Mouse (Mus musculus) embryonic facial prominence, embryonic 12.5 days (tissue): ENCODE measurements around the gene Gpx5. TPM values are rescaled to one million over a fixed set of nuclear protein-coding genes. Genes with fewer than 3 reads are reported as not detected.
"Not testable (repeated sequence)": the region's sequence is repeated elsewhere in the genome, so short reads cannot be mapped to it uniquely, and the experiment has no call there.

Experiments used
- ATAC-seq: fragments of 200-750 bp; cut with Nextera tagmentation; 2 replicates; pipeline ENCODE4 v1.8.0; 2017; ENCODE audit not compliant: insufficient number of reproducible peaks, insufficient read depth, low FRiP score, low TSS enrichment
- H3K27ac ChIP-seq: fragments of 300-500 bp; sonication (generic); 2 replicates; pipeline ENCODE4 v1.5.1; 2016; ENCODE audit warnings: mild to moderate bottlenecking
- H3K27me3 ChIP-seq: fragments of 300-500 bp; sonication (generic); 2 replicates; pipeline ENCODE4 v1.6.1; 2016; ENCODE audit warnings: mild to moderate bottlenecking, moderate library complexity
- H3K36me3 ChIP-seq: fragments of 300-500 bp; sonication (generic); 2 replicates; pipeline ENCODE4 v1.6.1; 2016; ENCODE audit warnings: mild to moderate bottlenecking
- H3K4me1 ChIP-seq: fragments of 300-500 bp; sonication (generic); 2 replicates; pipeline ENCODE4 v1.6.1; 2016
- H3K4me2 ChIP-seq: fragments of 300-500 bp; sonication (generic); replicated peaks from 2 replicates; pipeline ENCODE4 v1.6.1; 2016; ENCODE audit warnings: mild to moderate bottlenecking, moderate library complexity
- H3K4me3 ChIP-seq: fragments of 300-500 bp; sonication (generic); 2 replicates; pipeline ENCODE4 v1.5.1; 2016; ENCODE audit warnings: mild to moderate bottlenecking
- H3K9ac ChIP-seq: fragments of 300-500 bp; sonication (generic); 2 replicates; pipeline ENCODE4 v1.6.1; 2016; ENCODE audit warnings: mild to moderate bottlenecking, moderate library complexity
- H3K9me3 ChIP-seq: fragments of 300-500 bp; sonication (generic); 2 replicates; pipeline ENCODE4 v1.6.1; 2016; ENCODE audit warnings: mild to moderate bottlenecking, moderate library complexity
- WGBS: fragments of 180-500 bp; shearing (Covaris S2); methylation state at CpG from one replicate; pipeline ENCODE4 v1.1.7; 2016; 5-methylcytosine and 5-hydroxymethylcytosine counted together
- polyA plus RNA-seq: library from polyadenylated mRNA; unstranded; fragments of >200 nt; fragmentation: Nextera tagmentation; extraction: Ambion mirVana; gene quantifications from 2 replicates; pipeline ENCODE4 v1.2.1, GENCODE M21; 2016

Gene Gpx5
- polyA plus RNA-seq, 1 experiment from 2014 or later, result not detected

- 84% methylated on average over 2 of the region's 2 CpGs for WGBS
Measured at GRCm38 (mm10) chr13:21246276-21246675, 46.3 kb downstream of the Gpx5 start.

GRCm38 (mm10) chr13:21244967-21245366 lies 47.6 kb downstream of the Gpx5 start:
- H3K4me1 ChIP-seq, H3K4me3 ChIP-seq, H3K4me2 ChIP-seq, H3K9me3 ChIP-seq, H3K36me3 ChIP-seq, H3K9ac ChIP-seq, H3K27ac ChIP-seq, ATAC-seq: not testable (repeated sequence)
- peaks cover 18% of the 10 kb centered on the region for H3K27me3 ChIP-seq
- WGBS, result 49% methylated on average over 1 of the region's 1 CpGs

More at GRCm38 (mm10) chr13:21246276-21246675, 46.3 kb downstream of the Gpx5 start:
- H3K27ac ChIP-seq, result no peak overlapping the region
- H3K9me3 ChIP-seq, result no peaks in the 10 kb centered on the region
- H3K36me3 ChIP-seq, result no peaks in the 10 kb centered on the region
- no peak overlapping the region for H3K9ac ChIP-seq
- H3K4me2 ChIP-seq, result no peak overlapping the region
- H3K4me1 ChIP-seq, result no peaks in the 10 kb centered on the region
- ATAC-seq, result no peak
- no peak overlapping the region for H3K4me3 ChIP-seq
- H3K27me3 ChIP-seq, result peaks cover 18% of the 10 kb centered on the region

DNA sequence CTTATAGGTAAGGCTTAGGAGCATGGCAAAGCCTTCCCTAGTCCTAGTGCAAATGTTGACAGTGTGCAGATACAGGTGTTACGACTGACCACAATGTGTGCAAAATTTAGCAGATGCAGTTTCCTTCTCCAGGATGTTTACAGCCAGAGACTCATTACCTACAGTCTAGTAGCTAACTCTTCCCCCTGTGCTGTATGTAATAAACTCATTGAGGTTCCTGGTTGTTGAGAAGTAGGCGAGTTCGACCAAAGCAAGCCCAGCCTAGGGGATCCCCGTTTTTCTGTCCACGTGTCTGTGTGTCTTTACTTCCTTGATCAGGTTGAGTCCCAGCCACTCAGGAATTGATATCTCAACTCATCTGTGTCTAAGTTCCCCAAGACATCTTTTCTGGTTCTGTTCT lies 48.4 kb downstream of the Gpx5 start:
- ATAC-seq, result no peak
- Histone ChIP-seq H3K4me2 (no peak overlapping the region), H3K4me1 (no peaks in the 10 kb centered on the region), H3K27ac (no peak overlapping the region), H3K36me3 (no peaks in the 10 kb centered on the region), H3K4me3 (no peak overlapping the region), H3K9me3 (no peaks in the 10 kb centered on the region), H3K9ac (no peak overlapping the region), H3K27me3 (peaks cover 18% of the 10 kb centered on the region)
- 78% methylated on average over 5 of the region's 5 CpGs for WGBS

DNA sequence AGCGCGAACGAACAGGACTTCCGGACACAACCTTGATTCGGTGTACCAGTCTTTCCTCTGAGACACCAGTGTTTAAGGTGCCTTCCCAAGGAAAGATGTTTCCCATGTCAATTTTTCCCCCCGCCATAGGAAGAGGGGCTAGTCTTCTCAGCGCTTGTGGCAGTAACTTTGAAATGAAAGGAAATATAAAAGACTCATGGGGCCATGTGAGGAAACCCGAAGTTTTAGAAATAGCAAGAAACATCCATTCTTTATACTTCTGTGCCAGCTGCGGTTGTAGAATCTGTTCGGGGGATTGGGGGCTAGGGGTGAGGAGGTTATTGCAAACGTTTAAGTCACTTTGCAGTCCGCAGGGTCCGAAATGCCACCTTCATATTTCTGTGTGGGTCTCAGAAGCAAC lies 49.3 kb downstream of the Gpx5 start:
- WGBS, result 16% methylated on average over 13 of the region's 13 CpGs
- Histone ChIP-seq H3K9me3 (no peaks in the 10 kb centered on the region), H3K27ac (no peak overlapping the region), H3K27me3 (peaks cover 18% of the 10 kb centered on the region), H3K36me3 (no peaks in the 10 kb centered on the region), H3K4me2 (peak overlapping the region; percentile 48), H3K9ac (no peak overlapping the region), H3K4me1 (no peaks in the 10 kb centered on the region), H3K4me3 (peak overlapping the region; percentile 23)
- ATAC-seq, result no peak

GRCm38 (mm10) chr13:21242408-21243125 lies 50.0 kb downstream of the Gpx5 start:
- no peak for ATAC-seq

DNA sequence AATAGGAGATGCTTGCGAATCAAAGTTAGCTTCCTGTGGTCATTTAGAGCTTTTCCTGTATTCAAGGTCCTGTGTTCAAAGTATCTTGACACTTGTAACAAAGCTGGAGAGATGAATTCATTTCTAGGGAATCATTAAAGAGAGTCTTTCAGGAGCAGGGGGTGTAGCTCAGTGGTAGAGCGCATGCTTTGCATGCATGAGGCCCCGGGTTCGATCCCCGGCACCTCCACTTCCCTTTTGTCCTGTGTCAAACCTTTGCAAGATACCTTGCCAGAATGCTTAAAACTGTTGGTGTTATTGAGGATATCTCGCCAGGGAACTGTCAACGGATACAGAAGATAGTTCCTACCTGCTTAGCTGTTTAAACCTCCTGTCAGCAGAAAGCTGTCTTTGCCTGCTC lies 51.7 kb downstream of the Gpx5 start:
- no peak overlapping the region for H3K4me3 ChIP-seq
- H3K9ac ChIP-seq, result no peak overlapping the region
- ATAC-seq, result no peak
- H3K27me3 ChIP-seq, result peaks cover 18% of the 10 kb centered on the region
- 11% methylated on average over 7 of the region's 7 CpGs for WGBS
- no peak overlapping the region for H3K4me2 ChIP-seq
- H3K27ac ChIP-seq, result no peak overlapping the region
- H3K9me3 ChIP-seq, result no peaks in the 10 kb centered on the region
- H3K36me3 ChIP-seq, result no peaks in the 10 kb centered on the region
- H3K4me1 ChIP-seq, result peaks cover 11% of the 10 kb centered on the region

More at GRCm38 (mm10) chr13:21242408-21243125, 50.0 kb downstream of the Gpx5 start:
- H3K36me3 ChIP-seq, result no peaks in the 10 kb centered on the region
- H3K9me3 ChIP-seq, result no peaks in the 10 kb centered on the region
- peaks cover 18% of the 10 kb centered on the region for H3K27me3 ChIP-seq
- peak overlapping the region; percentile 23 for H3K4me3 ChIP-seq
- H3K4me2 ChIP-seq, result peak overlapping the region; percentile 48
- H3K4me1 ChIP-seq, result peaks cover 5% of the 10 kb centered on the region
- 6% methylated on average over 16 of the region's 16 CpGs for WGBS
- H3K27ac ChIP-seq, result no peak overlapping the region
- H3K9ac ChIP-seq, result no peak overlapping the region

DNA sequence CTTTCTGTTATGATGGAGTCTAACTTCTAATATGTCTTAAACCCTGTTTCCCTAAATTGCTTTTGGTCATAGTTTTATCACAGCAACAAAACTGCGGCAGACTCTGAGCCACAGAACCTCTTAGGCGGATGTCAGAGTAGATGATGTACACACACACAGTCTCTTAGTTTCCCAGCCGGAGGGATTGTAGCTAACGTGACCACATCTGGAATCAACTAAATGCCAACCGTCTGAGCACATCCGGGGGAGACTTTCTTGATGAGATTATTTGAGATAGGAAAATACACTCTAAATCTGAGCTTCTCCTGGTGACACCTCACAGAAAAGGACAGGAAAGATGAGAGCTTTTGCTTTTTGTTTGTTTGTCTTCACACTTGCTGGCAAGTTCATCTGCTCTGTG lies 55.4 kb downstream of the Gpx5 start:
- no peak overlapping the region; the same call in 1 of the 2 replicates for H3K4me2 ChIP-seq
- H3K9ac ChIP-seq, result no peak overlapping the region
- no peak overlapping the region for H3K4me3 ChIP-seq
- no peaks in the 10 kb centered on the region for H3K36me3 ChIP-seq
- no peaks in the 10 kb centered on the region for H3K9me3 ChIP-seq
- H3K27me3 ChIP-seq, result no peaks in the 10 kb centered on the region
- 21% methylated on average over 6 of the region's 6 CpGs for WGBS
- H3K27ac ChIP-seq, result peak overlapping the region; percentile 24; the same call in 1 of the 2 replicates
- no peak for ATAC-seq
- peaks cover 11% of the 10 kb centered on the region for H3K4me1 ChIP-seq

GRCm38 (mm10) chr13:21236714-21237113 lies 55.8 kb downstream of the Gpx5 start:
- H3K36me3 ChIP-seq, result no peaks in the 10 kb centered on the region
- no peak overlapping the region for H3K9ac ChIP-seq
- no peak overlapping the region for H3K4me3 ChIP-seq
- WGBS, result 56% methylated on average over 2 of the region's 2 CpGs
- no peaks in the 10 kb centered on the region for H3K27me3 ChIP-seq
- no peak overlapping the region for H3K4me2 ChIP-seq
- no peak for ATAC-seq
- peak overlapping the region; percentile 24; the same call in 1 of the 2 replicates for H3K27ac ChIP-seq
- H3K9me3 ChIP-seq, result no peaks in the 10 kb centered on the region
- H3K4me1 ChIP-seq, result peaks cover 11% of the 10 kb centered on the region

Other genes starting within 250 kb of the Gpx5 start
- gene Olfr1370, start 217.8 kb downstream of the Gpx5 start, polyA plus RNA-seq, result 0.09 TPM in 1 of 2 replicates, not detected in the other
- gene Olfr1369-ps1, start 181.2 kb downstream of the Gpx5 start, polyA plus RNA-seq, result 0.04 TPM in 1 of 2 replicates, not detected in the other
- gene Olfr263, start 163.1 kb downstream of the Gpx5 start, polyA plus RNA-seq, result not detected in 2 replicates
- gene Olfr1368, start 146.9 kb downstream of the Gpx5 start, polyA plus RNA-seq, result not detected in 2 replicates
- 167 and 170 TPM in 2 replicates for gene Trim27, start 113.3 kb downstream of the Gpx5 start, polyA plus RNA-seq
- 0.13 and 0.55 TPM in 2 replicates for gene Gpx6, start 19.4 kb upstream of the Gpx5 start, polyA plus RNA-seq
- not detected in 2 replicates for gene Olfr1367, start 54.2 kb upstream of the Gpx5 start, polyA plus RNA-seq
- gene Zscan12, start 70.1 kb upstream of the Gpx5 start, polyA plus RNA-seq, result 17.4 and 19.2 TPM in 2 replicates
- gene Zkscan3, start 110.0 kb upstream of the Gpx5 start, polyA plus RNA-seq, result 101 and 103 TPM in 2 replicates
- gene Pgbd1, start 148.3 kb upstream of the Gpx5 start, polyA plus RNA-seq, result 3.3 and 4.2 TPM in 2 replicates
- 30.5 and 34.4 TPM in 2 replicates for gene Zscan26, start 161.0 kb upstream of the Gpx5 start, polyA plus RNA-seq
- 2.6 and 3.1 TPM in 2 replicates for gene Nkapl, start 175.8 kb upstream of the Gpx5 start, polyA plus RNA-seq
- gene Zkscan4, start 186.2 kb upstream of the Gpx5 start, polyA plus RNA-seq, result 3.6 and 4.4 TPM in 2 replicates
- not detected in 2 replicates for gene Gm10065, start 186.7 kb upstream of the Gpx5 start, polyA plus RNA-seq
- gene AK157302, start 202.5 kb upstream of the Gpx5 start, polyA plus RNA-seq, result 0.37 TPM in 1 of 2 replicates, not detected in the other
- 2.3 and 2.9 TPM in 2 replicates for gene Gm11273, start 208.7 kb upstream of the Gpx5 start, polyA plus RNA-seq
- gene Zkscan8, start 238.4 kb upstream of the Gpx5 start, polyA plus RNA-seq, result 8.2 and 9.4 TPM in 2 replicates